Mouse (Mus musculus) lung, postnatal 0 days (tissue): ENCODE measurements around the gene Gna11.

Experiments
- CTCF ChIP-seq: IDR thresholded peaks from 2 replicates; pipeline ENCODE4 v1.5.1; 2016; ENCODE audit warnings: antibody characterized with exemption, mild to moderate bottlenecking
- EP300 ChIP-seq: IDR thresholded peaks from 2 replicates; pipeline ENCODE4 v1.6.1; 2016; ENCODE audit warnings: antibody characterized with exemption, mild to moderate bottlenecking, control low read depth

DNA sequence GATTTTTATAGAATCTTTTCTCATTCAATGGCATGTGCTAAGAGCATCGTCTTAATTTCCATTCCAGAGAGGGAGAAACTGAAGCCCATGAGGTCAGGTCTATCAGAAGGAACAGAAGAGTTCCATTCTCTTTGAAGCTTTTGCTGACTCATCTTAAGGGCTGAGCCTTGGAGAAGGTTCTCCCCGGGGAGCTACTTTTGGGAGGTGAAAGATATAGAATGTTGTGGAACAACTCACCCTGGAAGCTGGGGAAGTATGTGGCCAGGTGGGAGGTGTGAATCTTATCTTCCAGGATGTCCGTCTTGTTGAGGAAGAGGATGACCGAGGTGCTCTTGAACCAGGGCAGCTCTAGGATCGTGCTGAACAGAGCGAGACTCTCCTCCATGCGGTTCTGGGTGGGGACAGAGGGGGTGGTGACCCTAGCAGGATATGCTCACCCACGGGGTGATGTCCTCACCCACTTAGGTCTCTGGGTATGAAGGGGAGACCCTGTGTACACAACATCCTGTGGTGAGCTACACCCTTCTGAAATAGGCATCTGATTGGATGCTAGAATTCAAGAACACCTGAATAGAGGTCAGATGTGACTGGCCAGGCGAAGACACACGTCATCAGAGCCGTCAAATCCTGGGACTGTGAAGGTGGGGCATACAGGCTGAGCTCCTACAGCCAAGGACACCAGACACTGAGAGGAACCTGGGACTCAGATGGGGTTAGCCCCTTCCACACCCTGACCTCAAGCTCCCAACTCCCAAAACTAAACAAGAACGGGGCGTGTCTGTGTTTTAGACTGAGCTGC, 37.1 kb downstream of the Gna11 start:
- no peak for TF ChIP-seq EP300
- no peak for TF ChIP-seq CTCF
